Mouse (Mus musculus): ENCODE measurements around the gene Ints7.

The Ints7 gene

GRCm38 (mm10) chr1:191575458-191576247 lies at the start of gene Ints7, which contains the start of gene Dtl:
Ints7 (plus strand) TSS chr1:191575636.
Dtl (minus strand) TSS chr1:191575544.
- in situ Hi-C loops (cut with MseI, MboI) = loop anchor here in 1 of 2 experiments (5.0 kb wide), 1 partner anchor 247 kb away; the partner anchor contains the start of gene Nek2

DNA sequence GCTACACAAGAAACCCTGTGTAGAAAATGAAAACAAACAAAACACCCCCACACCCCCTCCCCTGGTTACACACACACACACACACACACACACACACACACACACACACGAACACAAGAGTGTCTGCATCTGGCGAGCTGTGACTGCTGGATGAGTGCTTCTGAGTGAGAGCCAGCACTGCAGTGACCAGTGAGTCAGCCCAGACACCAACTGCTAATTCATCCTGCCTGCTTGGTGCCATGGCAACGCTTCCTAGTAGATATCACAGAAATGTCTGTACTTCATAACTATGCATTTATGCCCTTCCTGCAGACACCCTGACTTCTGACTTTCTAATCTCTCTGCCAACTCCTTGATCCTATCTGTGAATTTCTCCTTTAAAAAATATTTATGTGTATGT lies 48.3 kb upstream of the Ints7 start:
- in situ Hi-C loops (cut with MseI, MboI) = no loop called here

- in situ Hi-C loops (cut with MseI, MboI) = no loop called here
Observed at GRCm38 (mm10) chr1:191527921-191528612, 47.4 kb upstream of the Ints7 start.

GRCm38 (mm10) chr1:191529406-191529805 lies 46.0 kb upstream of the Ints7 start:
- in situ Hi-C loops (cut with MseI, MboI) = no loop called here

DNA sequence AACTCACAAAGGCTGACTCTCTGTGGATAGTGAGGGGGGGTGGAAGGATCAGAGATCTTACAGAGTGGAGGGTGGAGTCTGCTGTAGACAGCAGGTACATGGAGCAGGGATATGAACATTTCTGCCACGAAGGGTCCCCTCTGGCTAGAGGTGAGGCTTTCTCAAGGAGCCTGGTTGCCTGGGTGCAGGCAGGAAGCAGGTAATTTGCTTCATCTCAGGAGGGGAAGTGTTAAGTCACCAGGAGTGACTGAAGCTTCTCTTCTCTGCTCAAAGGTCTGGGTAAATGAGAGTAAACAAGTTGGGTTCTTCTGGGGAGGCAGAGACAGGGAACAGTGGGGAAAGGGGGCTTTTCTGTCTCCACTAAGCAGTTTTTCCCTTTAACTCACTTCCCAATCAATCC lies 44.4 kb upstream of the Ints7 start:
- in situ Hi-C loops (cut with MseI, MboI) = loop anchor here in 1 of 2 experiments (10.0 kb wide), 1 partner anchor 166 kb away; no protein-coding TSS in a partner anchor

DNA sequence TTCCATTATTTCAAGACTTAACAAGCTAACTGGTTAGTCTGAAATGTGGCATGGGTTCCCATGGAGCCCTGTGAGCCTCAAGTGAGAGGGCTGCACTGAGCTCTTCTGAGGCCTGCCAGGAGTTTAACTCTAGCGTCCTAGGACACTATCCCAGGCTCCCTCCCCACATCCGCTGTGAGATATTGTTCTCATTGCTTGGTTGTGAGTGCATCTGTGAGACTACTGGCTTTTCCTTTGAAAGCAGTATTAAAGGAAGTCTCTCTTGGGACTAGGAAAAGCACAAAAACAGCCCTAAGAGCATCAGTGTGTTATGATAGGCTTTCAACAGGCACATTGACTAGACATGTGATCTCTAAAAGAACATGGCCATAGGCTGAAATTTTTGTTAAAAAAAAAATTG lies 40.5 kb upstream of the Ints7 start:
- in situ Hi-C loops (cut with MseI, MboI) = loop anchor here in 1 of 2 experiments (10.0 kb wide), 1 partner anchor 170 kb away; no protein-coding TSS in a partner anchor

DNA sequence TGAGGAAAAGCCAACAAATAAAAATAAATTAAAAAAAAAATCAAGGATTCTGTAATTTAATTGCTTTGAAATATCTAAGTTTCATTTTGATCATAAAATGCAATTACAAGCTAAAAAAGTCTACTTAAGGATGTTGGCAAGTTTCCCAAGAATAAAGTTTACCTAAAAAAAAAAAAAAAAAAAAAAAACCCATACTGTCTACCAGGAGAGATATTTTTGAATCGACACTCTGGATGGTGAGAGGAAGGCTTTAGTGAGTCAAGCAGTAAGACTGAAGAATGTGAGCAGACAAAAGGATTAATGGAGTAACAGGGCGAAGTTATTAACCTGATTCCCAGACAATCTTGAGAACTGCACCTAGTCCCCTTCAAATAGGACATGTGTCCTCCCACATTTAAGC lies 35.1 kb upstream of the Ints7 start:
- in situ Hi-C loops (cut with MseI, MboI) = no loop called here

- in situ Hi-C loops (cut with MseI, MboI) = no loop called here
Observed at GRCm38 (mm10) chr1:191541014-191541413, 34.4 kb upstream of the Ints7 start.

DNA sequence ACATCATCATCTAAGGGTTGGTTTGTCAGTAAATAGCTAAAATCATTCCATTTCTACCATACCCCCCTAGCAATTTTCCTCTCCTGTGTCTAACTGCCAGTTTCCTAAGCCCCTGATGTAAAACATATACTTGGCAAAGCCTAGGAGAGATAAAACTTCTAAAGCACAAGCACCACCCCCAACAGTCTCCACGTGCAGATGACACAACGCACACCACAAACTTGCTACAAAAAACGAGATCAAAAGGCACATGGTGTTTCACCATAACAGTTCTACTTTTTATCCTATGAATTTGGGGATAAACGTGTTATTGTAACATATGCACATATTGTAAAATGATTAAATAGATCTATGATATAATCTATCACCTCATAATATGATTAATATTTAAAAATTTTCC lies 33.8 kb upstream of the Ints7 start:
- in situ Hi-C loops (cut with MseI, MboI) = no loop called here

DNA sequence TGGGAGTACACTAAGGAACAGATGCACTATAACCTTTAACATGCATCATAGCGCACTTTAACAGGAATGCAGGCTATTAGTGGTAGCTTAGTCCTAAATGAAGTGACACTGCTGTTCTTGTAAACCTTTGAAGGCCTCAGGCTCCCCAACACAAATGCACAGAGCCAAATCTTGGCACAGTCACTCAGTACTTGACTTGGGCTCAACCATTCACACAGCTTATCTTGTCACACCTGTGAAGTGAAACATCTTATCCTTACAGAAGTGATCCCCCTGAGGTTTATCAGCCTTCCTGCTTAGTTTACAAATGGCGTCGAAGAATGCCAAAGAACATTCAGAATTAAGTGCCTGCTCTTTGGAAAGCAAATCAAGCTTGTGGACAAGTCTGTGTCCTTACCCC lies 31.7 kb upstream of the Ints7 start:
- in situ Hi-C loops (cut with MseI, MboI) = no loop called here

DNA sequence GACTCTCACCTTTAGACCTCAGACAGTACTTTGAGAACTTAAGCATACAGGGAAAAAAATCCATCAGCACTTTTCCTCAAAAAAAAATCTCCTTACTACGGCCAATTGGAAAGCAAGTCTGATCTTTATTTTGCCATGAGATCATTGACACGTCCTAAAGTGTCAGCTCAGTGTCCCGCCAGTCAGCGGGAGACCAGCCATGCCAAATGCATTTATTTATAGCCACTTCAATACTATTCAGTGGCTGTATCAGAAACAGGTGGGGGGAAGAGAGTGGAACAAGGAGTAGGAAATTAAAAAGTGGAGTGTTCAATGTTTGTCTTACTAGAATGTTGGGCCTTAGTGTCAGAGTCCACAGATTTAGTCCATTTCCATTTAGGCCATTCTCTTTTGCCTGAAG lies 24.6 kb upstream of the Ints7 start:
- in situ Hi-C loops (cut with MseI, MboI) = loop anchor here in 1 of 2 experiments (10.0 kb wide), 1 partner anchor 186 kb away; no protein-coding TSS in a partner anchor

- in situ Hi-C loops (cut with MseI, MboI) = loop anchor here in 1 of 2 experiments (10.0 kb wide), 1 partner anchor 192 kb away; no protein-coding TSS in a partner anchor
Observed at GRCm38 (mm10) chr1:191557109-191557508, 18.3 kb upstream of the Ints7 start.

DNA sequence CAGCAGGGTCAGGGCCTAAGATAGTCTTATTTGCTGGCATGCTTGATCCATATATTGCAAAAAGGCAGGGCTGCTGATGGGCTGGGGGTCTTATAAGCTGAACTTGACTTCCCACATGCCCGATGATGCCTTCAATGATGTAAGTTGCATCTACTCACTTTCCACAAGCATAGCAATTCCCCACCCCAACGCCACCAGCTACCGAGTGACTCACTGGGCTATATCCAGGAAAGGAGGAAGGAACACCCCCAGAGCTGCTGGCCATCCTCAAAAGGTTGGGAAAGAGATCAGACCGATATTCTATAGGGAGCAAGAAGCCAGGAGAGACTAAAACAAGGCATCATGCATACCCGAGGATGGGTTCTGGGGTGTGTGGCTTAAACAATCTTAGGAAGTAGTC lies 15.7 kb upstream of the Ints7 start:
- in situ Hi-C loops (cut with MseI, MboI) = loop anchor here in 1 of 2 experiments (10.0 kb wide), 1 partner anchor 195 kb away; no protein-coding TSS in a partner anchor

DNA sequence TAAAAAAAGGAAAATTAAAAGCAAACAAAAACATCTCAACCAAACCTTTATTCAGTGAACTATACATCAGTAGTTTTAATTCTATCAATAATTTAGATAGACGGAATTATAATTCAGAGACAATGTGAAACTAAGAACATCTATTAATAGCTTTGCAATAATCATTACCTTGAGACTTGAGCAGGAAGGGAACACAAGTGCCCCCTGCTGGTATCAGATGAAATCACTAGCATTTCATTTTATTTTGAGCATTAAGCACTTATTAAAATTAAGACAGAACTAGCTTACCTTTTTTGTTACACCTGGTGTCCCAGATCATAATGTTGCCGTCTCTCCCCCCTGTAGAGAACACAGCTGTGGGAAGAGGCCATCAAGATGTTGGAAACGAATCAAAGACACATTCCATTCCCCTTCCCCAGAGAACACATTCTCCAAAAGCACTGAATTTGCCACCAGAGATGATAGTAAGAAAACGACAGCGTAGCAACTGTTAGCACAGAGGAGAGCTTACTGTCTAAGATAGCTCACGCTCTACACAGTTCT lies 12.5 kb upstream of the Ints7 start:
- in situ Hi-C loops (cut with MseI, MboI) = no loop called here

DNA sequence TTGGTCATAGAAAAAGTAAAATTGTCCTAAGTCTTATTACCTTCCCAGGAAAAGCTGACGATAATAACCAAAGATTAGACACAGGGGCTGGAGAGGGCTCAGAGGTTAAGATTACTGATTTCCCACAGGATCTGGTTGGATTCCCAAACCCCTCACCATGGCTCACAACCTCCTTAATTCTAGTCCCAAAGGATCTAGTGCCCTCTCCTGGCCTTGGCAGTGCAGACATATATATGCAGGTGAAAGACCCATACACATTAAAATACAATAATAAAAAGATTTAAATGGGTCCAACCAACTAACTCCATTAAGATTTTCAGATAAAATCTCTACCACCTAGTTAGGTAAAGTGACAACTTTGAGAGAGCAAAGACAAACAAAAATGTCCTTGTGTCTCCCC lies 7.6 kb upstream of the Ints7 start:
- in situ Hi-C loops (cut with MseI, MboI) = no loop called here

GRCm38 (mm10) chr1:191569625-191570024 lies 5.8 kb upstream of the Ints7 start:
- in situ Hi-C loops (cut with MseI, MboI) = no loop called here

DNA sequence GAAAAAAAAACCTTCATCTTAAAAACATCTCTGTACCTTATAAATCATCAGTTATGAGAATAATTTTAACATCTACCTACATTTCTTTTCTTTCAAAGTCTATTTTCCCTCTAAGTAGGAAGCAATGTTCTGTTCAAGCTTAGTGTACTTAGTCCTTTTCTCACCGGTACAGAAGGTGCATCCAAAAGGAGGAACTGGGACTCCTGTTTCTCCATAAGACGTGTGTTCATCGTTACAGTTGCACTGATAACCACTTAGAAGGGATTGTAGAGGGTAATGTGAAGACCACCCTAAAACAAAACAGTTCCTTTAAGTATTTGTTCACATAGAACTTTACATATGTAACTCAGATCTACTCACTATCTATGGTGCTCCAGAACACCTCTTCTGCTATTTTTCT lies 5.0 kb upstream of the Ints7 start:
- in situ Hi-C loops (cut with MseI, MboI) = no loop called here

DNA sequence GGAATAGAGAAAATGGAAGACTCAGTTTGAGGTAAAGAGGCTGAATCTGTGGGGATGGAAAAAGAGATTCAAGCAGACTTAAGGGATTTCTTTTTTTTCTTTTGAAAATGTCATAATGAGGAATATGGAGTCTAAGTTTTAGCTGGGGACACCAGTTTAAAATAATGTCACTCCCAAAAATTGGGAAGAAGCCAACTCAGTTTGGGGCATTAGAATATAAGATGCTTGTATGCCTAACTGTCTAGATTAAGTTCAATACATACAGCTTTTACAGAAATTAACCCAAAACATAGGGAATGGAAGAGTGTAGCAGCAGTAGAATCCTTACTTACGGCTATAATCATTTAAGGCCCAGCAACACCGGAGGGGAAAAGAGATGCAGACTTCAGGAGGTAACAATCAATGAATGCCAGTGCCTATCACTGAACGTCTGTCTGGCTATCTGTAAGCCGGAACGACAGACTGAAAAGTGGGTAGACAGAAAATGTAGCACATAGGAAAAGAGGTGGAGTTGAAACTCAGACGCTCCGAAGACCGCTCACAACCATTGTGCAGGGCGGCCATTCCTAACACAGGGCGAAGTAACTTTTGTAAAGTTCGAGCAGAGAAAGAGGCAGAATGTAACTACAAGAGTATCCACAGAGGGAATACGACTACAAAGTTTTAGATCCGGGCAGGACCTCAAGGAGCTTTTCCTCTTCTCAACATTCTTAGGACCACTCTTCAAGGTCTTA lies 1.4 kb upstream of the Ints7 start:
- in situ Hi-C loops (cut with MseI, MboI) = no loop called here

DNA sequence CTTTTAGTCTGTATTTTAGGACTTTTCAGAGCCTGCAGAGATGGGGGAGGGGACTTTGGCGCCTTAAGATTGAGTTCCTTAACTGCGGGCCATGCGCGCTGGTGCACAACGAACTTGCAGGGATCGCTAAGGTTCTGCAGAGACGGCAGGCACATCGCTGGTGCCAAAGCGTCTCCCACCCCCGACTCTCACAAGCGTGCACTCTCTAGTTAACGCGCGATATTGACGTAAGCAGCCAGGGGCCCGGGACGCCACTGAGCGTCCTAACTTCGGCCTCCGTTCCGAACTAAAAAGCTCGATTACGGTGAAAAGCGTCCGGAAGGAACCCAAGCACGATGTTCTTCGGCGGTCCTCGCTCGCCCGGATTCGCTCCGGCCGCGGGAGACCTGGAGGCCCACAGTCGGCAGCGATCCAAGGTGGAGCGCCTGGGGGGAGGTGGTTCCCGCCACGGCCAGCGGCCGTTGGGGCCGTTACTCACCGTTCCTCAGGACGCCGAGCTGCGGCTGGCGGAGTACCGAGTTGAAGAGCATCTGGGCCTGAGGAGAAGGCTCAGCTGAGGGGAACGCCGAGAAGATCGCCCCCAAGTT lies 472 bp upstream of the Ints7 start:
- in situ Hi-C loops (cut with MseI, MboI) = loop anchor here in 1 of 2 experiments (5.0 kb wide), 1 partner anchor 247 kb away; the partner anchor contains the start of gene Nek2

- in situ Hi-C loops (cut with MseI, MboI) = loop anchor here in 1 of 2 experiments (5.0 kb wide), 1 partner anchor 243 kb away; the partner anchor contains the start of gene Nek2
Observed at GRCm38 (mm10) chr1:191579524-191579923, 4.1 kb downstream of the Ints7 start.

- in situ Hi-C loops (cut with MseI, MboI) = loop anchor here in 1 of 2 experiments (10.0 kb wide), 1 partner anchor 233 kb away; no protein-coding TSS in a partner anchor
Observed at GRCm38 (mm10) chr1:191581641-191582040, 6.2 kb downstream of the Ints7 start.

Measured in mouse trophoblast stem cell (cell line).